Mouse (Mus musculus): Measurements from ENCODE around the gene Cntnap2. TPM values are rescaled to one million over a fixed set of nuclear protein-coding genes. Genes with fewer than 3 reads are reported as not detected.

The Cntnap2 gene
- polyA plus RNA-seq, 1 experiment from 2014 or later = 1.7 TPM

DNA sequence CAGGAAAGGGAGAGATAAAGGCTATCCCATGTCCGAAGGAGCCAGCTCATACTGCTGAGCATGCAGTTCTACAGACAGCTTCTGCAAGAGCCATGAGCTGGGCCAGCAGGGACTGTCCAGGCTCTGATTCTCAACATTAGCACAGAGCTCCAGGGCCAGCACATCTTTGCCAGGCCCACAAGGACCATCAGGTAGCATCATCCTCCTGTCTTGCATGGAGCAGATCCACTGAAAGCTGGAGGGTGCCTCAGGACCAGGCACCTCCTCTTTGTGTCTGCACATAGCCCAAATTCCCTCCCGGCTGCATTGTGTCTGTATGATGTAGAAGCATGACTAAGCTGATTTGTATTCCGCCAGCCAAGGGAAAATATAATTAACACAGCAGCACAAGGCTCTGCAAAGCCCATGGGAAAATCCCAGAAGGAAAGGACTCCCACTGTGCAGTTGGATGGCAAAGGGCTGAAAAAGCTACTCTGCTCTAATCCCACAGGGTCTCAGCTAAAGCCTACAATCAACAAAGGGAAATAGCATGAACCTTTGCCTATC is 2180.3 kb downstream of the Cntnap2 start:
- H3K4me3 ChIP-seq (ENCODE audit: low read length) = no peak overlapping the region
- ATAC-seq = no peak

DNA sequence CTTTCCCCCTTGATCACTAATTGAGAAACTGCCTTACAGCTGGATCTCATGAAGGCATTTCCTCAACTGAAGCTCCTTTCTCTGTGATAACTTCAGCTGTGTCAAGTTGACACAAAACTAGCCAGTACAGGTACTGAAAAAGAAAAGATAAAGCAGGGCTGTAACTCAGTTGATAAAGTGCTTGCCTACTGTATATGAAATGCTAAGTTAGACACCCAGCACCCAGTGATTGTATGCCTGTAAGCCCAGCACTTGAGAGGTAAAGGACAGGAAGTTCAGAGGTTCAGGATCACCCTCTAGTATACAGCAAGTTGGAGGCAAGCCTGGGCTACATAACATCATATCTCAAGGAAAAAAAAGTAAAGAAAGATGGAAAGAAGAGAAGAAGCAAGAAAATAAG is 2182.2 kb downstream of the Cntnap2 start:
- H3K36me3 ChIP-seq (ENCODE audit: control insufficient read depth, insufficient read depth, low read length) = no peaks in the 10 kb centered on the region
- H3K4me1 ChIP-seq (ENCODE audit: control insufficient read depth, insufficient read depth, low read length) = no peaks in the 10 kb centered on the region
- no peak overlapping the region for H3K27ac ChIP-seq (ENCODE audit: low read length)
- H3K9ac ChIP-seq (ENCODE audit: low read depth, low read length) = no peak overlapping the region
- no peaks in the 10 kb centered on the region for H3K9me3 ChIP-seq (ENCODE audit: control insufficient read depth, low read length)
- H3K27me3 ChIP-seq (replicated peaks; ENCODE audit: control insufficient read depth, insufficient read depth, low read length) = no peaks in the 10 kb centered on the region
- H3K4me2 ChIP-seq (ENCODE audit: low read depth, low read length) = no peak overlapping the region
- H3K4me3 ChIP-seq (ENCODE audit: low read length) = no peak overlapping the region
- ATAC-seq = no peak

More for the DNA sequence above, 2180.3 kb downstream of the Cntnap2 start:
- Histone ChIP-seq H3K27ac (ENCODE audit: low read length) (no peak overlapping the region), H3K27me3 (replicated peaks; ENCODE audit: control insufficient read depth, insufficient read depth, low read length) (no peaks in the 10 kb centered on the region), H3K4me2 (ENCODE audit: low read depth, low read length) (no peak overlapping the region), H3K9me3 (ENCODE audit: control insufficient read depth, low read length) (no peaks in the 10 kb centered on the region), H3K9ac (ENCODE audit: low read depth, low read length) (no peak overlapping the region), H3K36me3 (ENCODE audit: control insufficient read depth, insufficient read depth, low read length) (no peaks in the 10 kb centered on the region), H3K4me1 (ENCODE audit: control insufficient read depth, insufficient read depth, low read length) (no peaks in the 10 kb centered on the region)
- 44% methylated on average over 3 of the region's 3 CpGs for WGBS

- WGBS = 16% methylated on average over 6 of the region's 6 CpGs
- Histone ChIP-seq H3K27me3 (replicated peaks; ENCODE audit: control insufficient read depth, insufficient read depth, low read length) (no peaks in the 10 kb centered on the region), H3K36me3 (ENCODE audit: control insufficient read depth, insufficient read depth, low read length) (no peaks in the 10 kb centered on the region), H3K27ac (ENCODE audit: low read length) (no peak overlapping the region), H3K9ac (ENCODE audit: low read depth, low read length) (no peak overlapping the region; the same call in none of the 2 replicates), H3K9me3 (ENCODE audit: control insufficient read depth, low read length) (no peaks in the 10 kb centered on the region), H3K4me1 (ENCODE audit: control insufficient read depth, insufficient read depth, low read length) (no peaks in the 10 kb centered on the region), H3K4me2 (ENCODE audit: low read depth, low read length) (peak overlapping the region; percentile 35; the same call in 1 of the 2 replicates), H3K4me3 (ENCODE audit: low read length) (peak overlapping the region; percentile 23; the same call in 1 of the 2 replicates)
- ATAC-seq = peak; percentile 89
Observed at GRCm38 (mm10) chr6:47243863-47244606, 2184.9 kb downstream of the Cntnap2 start.

GRCm38 (mm10) chr6:47244642-47245041 is 2185.5 kb downstream of the Cntnap2 start:
- no peaks in the 10 kb centered on the region for H3K9me3 ChIP-seq (ENCODE audit: control insufficient read depth, low read length)
- no peak overlapping the region; the same call in 1 of the 2 replicates for H3K9ac ChIP-seq (ENCODE audit: low read depth, low read length)
- 18% methylated on average over 7 of the region's 7 CpGs for WGBS
- no peak overlapping the region for H3K27ac ChIP-seq (ENCODE audit: low read length)
- H3K4me1 ChIP-seq (ENCODE audit: control insufficient read depth, insufficient read depth, low read length) = no peaks in the 10 kb centered on the region
- peak; percentile 39 for ATAC-seq
- H3K36me3 ChIP-seq (ENCODE audit: control insufficient read depth, insufficient read depth, low read length) = no peaks in the 10 kb centered on the region
- peak overlapping the region; percentile 35; the same call in 1 of the 2 replicates for H3K4me2 ChIP-seq (ENCODE audit: low read depth, low read length)
- H3K4me3 ChIP-seq (ENCODE audit: low read length) = peak overlapping the region; percentile 23; the same call in 1 of the 2 replicates
- H3K27me3 ChIP-seq (replicated peaks; ENCODE audit: control insufficient read depth, insufficient read depth, low read length) = no peaks in the 10 kb centered on the region

DNA sequence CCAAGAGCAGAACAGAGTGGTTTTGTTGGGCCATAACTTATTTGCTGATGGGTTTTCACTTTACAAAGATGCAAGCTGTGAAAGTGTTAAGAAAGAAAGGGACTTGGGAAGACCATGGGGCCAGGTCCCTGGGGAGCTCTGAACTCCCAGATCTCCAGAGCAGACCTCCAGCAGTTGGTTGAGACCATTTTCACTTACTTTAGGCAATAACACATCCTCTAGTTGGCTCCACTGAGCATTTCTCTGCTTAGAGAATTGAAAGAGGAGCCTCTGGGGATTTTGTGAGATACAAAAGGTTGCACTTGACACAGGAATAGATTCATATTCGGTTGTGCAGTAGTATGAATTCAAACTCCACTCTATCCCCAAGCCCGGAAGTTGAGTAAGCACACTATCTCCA is 2196.1 kb downstream of the Cntnap2 start:
- WGBS = 86% methylated on average over 2 of the region's 2 CpGs
- no peak overlapping the region for H3K4me3 ChIP-seq (ENCODE audit: low read length)
- H3K27ac ChIP-seq (ENCODE audit: low read length) = no peak overlapping the region
- H3K9me3 ChIP-seq (ENCODE audit: control insufficient read depth, low read length) = no peaks in the 10 kb centered on the region
- no peak for ATAC-seq
- H3K4me1 ChIP-seq (ENCODE audit: control insufficient read depth, insufficient read depth, low read length) = no peaks in the 10 kb centered on the region
- no peak overlapping the region for H3K4me2 ChIP-seq (ENCODE audit: low read depth, low read length)
- H3K9ac ChIP-seq (ENCODE audit: low read depth, low read length) = no peak overlapping the region
- H3K27me3 ChIP-seq (replicated peaks; ENCODE audit: control insufficient read depth, insufficient read depth, low read length) = no peaks in the 10 kb centered on the region
- no peaks in the 10 kb centered on the region for H3K36me3 ChIP-seq (ENCODE audit: control insufficient read depth, insufficient read depth, low read length)

DNA sequence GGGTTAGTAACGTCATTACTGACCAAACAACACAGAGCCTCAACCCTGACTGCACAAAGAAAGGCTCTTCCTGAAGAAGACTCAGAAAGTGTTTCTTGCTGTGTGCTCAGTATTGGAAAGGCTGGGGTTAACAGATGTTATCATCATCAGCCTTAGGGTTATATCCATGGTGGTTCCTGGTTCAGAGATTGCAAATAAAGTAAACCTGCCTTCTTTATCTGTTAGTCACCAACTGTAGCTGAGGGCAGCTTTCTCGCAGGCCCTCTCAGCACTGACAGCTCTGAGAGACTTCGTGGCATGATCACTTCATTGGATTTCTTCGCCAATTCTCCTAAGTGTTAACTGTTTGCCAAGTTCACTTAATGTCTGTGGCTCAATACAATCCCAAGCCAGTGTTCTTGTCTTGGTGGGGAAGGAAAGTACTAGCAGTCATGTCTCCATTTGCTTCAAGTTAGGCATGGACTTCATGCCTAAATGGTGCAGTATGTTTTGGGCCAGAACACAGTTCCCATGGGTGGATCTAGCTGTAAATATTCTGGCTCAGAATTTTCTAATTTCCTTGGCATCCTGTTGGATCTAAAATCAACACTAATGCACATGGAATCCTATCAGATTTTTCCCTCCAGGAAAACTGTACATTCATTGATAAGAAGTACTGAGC is 2197.2 kb downstream of the Cntnap2 start:
- Histone ChIP-seq H3K4me1 (ENCODE audit: control insufficient read depth, insufficient read depth, low read length) (no peaks in the 10 kb centered on the region), H3K27ac (ENCODE audit: low read length) (no peak overlapping the region), H3K36me3 (ENCODE audit: control insufficient read depth, insufficient read depth, low read length) (no peaks in the 10 kb centered on the region), H3K4me2 (ENCODE audit: low read depth, low read length) (no peak overlapping the region), H3K9me3 (ENCODE audit: control insufficient read depth, low read length) (no peaks in the 10 kb centered on the region), H3K9ac (ENCODE audit: low read depth, low read length) (no peak overlapping the region), H3K4me3 (ENCODE audit: low read length) (no peak overlapping the region), H3K27me3 (replicated peaks; ENCODE audit: control insufficient read depth, insufficient read depth, low read length) (no peaks in the 10 kb centered on the region)
- WGBS = 55% methylated on average over 4 of the region's 4 CpGs
- peak; percentile 50; the same call in 1 of the 2 replicates for ATAC-seq

DNA sequence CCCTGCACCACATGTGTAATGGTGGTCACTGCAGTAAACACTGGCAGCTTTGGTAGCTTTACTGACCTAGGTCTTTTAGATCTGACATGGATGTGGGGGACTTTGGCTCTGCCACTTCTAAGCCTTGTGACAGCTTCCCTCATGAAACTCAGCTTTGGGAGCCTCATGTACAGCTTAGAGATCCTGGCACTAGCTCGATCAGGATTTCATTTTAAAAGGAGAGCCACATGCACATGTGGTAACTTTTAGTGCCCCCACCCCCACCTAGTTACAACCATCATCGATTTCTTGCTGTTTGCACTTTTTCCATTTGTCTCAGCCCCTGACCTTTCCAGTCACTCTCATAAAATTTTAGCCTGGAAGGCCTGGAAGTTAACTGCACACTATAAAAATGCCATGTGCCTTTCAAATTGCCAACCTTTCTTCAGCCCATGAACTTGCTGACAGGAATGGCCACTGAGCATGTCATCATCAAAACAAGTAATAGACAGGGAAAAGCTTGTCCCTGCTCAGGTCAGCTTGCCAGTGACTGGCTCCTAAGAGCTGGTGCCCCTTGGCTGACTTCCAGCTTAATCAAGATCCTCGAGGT is 2197.9 kb downstream of the Cntnap2 start:
- WGBS = 33% methylated on average over 3 of the region's 3 CpGs
- H3K4me2 ChIP-seq (ENCODE audit: low read depth, low read length) = no peak overlapping the region
- no peaks in the 10 kb centered on the region for H3K27me3 ChIP-seq (replicated peaks; ENCODE audit: control insufficient read depth, insufficient read depth, low read length)
- H3K9ac ChIP-seq (ENCODE audit: low read depth, low read length) = no peak overlapping the region
- no peak for ATAC-seq
- no peaks in the 10 kb centered on the region for H3K4me1 ChIP-seq (ENCODE audit: control insufficient read depth, insufficient read depth, low read length)
- no peak overlapping the region for H3K4me3 ChIP-seq (ENCODE audit: low read length)
- no peak overlapping the region for H3K27ac ChIP-seq (ENCODE audit: low read length)
- H3K36me3 ChIP-seq (ENCODE audit: control insufficient read depth, insufficient read depth, low read length) = no peaks in the 10 kb centered on the region
- no peaks in the 10 kb centered on the region for H3K9me3 ChIP-seq (ENCODE audit: control insufficient read depth, low read length)

GRCm38 (mm10) chr6:47259626-47260114 is 2200.5 kb downstream of the Cntnap2 start:
- ATAC-seq = no peak
- no peak overlapping the region for H3K4me2 ChIP-seq (ENCODE audit: low read depth, low read length)
- H3K9me3 ChIP-seq (ENCODE audit: control insufficient read depth, low read length) = no peaks in the 10 kb centered on the region
- H3K27ac ChIP-seq (ENCODE audit: low read length) = no peak overlapping the region
- WGBS = 24% methylated on average over 3 of the region's 3 CpGs
- no peaks in the 10 kb centered on the region for H3K27me3 ChIP-seq (replicated peaks; ENCODE audit: control insufficient read depth, insufficient read depth, low read length)
- H3K36me3 ChIP-seq (ENCODE audit: control insufficient read depth, insufficient read depth, low read length) = no peaks in the 10 kb centered on the region
- no peak overlapping the region for H3K9ac ChIP-seq (ENCODE audit: low read depth, low read length)
- no peaks in the 10 kb centered on the region for H3K4me1 ChIP-seq (ENCODE audit: control insufficient read depth, insufficient read depth, low read length)
- H3K4me3 ChIP-seq (ENCODE audit: low read length) = no peak overlapping the region

- no peaks in the 10 kb centered on the region for H3K27me3 ChIP-seq (replicated peaks; ENCODE audit: control insufficient read depth, insufficient read depth, low read length)
- H3K36me3 ChIP-seq (ENCODE audit: control insufficient read depth, insufficient read depth, low read length) = no peaks in the 10 kb centered on the region
- H3K27ac ChIP-seq (ENCODE audit: low read length) = no peak overlapping the region
Observed at GRCm38 (mm10) chr6:47267236-47267635, 2208.1 kb downstream of the Cntnap2 start.

More at GRCm38 (mm10) chr6:47267236-47267635, 2208.1 kb downstream of the Cntnap2 start:
- H3K4me2 ChIP-seq (ENCODE audit: low read depth, low read length) = no peak overlapping the region
- ATAC-seq = no peak
- no peak overlapping the region for H3K4me3 ChIP-seq (ENCODE audit: low read length)
- H3K9ac ChIP-seq (ENCODE audit: low read depth, low read length) = no peak overlapping the region
- H3K4me1 ChIP-seq (ENCODE audit: control insufficient read depth, insufficient read depth, low read length) = no peaks in the 10 kb centered on the region
- H3K9me3 ChIP-seq (ENCODE audit: control insufficient read depth, low read length) = no peaks in the 10 kb centered on the region
- WGBS = 52% methylated on average over 3 of the region's 3 CpGs

Measured in intestine, embryonic 16.5 days (tissue).